Mouse (Mus musculus): ENCODE data around the gene Igf2bp3.

DNA sequence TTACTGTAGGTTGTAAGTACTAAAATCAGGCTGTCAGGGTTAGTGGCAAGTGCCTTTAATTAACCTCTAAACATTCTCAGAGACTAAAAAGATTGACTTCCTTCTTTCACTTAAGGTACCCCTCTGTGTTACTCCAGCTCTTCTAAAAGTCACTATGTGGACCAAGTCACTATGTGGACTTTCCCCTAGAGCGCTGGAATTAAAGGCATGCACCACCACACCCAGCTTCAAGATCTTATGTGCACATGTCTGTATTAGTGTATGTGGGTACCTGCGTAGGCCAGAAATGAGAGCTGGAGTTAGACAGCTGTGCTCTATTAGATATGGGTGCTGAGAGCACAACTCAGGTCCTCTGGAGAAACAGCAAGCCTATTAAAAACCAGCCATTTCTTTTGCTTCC lies 43.1 kb upstream of the Igf2bp3 start:
- TF ChIP-seq POLR2A (IDR thresholded peaks at IDR 0.05; ENCODE audit: borderline replicate concordance, extremely low read depth, insufficient read depth, insufficient read length, poor library complexity, severe bottlenecking), result no peak
- no peak for TF ChIP-seq CTCF (IDR thresholded peaks at IDR 0.05; ENCODE audit: borderline replicate concordance, extremely low read depth, insufficient read depth, insufficient read length)
